Mouse (Mus musculus) lung, postnatal 0 days (tissue): ENCODE data around the gene Mast4. TPM values are rescaled to one million over a fixed set of nuclear protein-coding genes. Genes with fewer than 3 reads are reported as not detected.
A peak's percentile ranks its signal among the peaks of the same experiment; 100 is the strongest.

Experiments
- ATAC-seq: fragments of 200-750 bp; cut with Nextera tagmentation; 2 replicates; pipeline ENCODE4 v1.8.0; 2017; ENCODE audit warnings: moderate library complexity
- DNase-seq: peaks from one replicate; pipeline ENCODE4 v3.0.0-alpha.2; 2016; ENCODE audit warnings: low spot score
- H3K27ac ChIP-seq: fragments of 300-500 bp; sonication (generic); 2 replicates; pipeline ENCODE4 v1.5.1; 2014; ENCODE audit warnings: antibody characterized with exemption, mild to moderate bottlenecking, low read length, mixed read lengths
- H3K27me3 ChIP-seq: fragments of 300-500 bp; sonication (generic); replicated peaks from 2 replicates; pipeline ENCODE4 v1.6.1; 2014; ENCODE audit warnings: low read length, mixed read lengths; ENCODE audit not compliant: insufficient read depth
- H3K36me3 ChIP-seq: fragments of 300-500 bp; sonication (generic); 2 replicates; pipeline ENCODE4 v1.6.1; 2014; ENCODE audit warnings: low read length, mixed read lengths; ENCODE audit not compliant: insufficient read depth
- H3K4me1 ChIP-seq: fragments of 300-500 bp; sonication (generic); 2 replicates; pipeline ENCODE4 v1.6.1; 2014; ENCODE audit warnings: antibody characterized with exemption, low read depth, low read length, mixed read lengths; ENCODE audit not compliant: insufficient read depth
- H3K4me2 ChIP-seq: fragments of 300-500 bp; sonication (generic); replicated peaks from 2 replicates; pipeline ENCODE4 v1.6.1; 2014; ENCODE audit warnings: low read depth, mild to moderate bottlenecking, low read length, moderate library complexity, mixed read lengths
- H3K4me3 ChIP-seq: fragments of 300-500 bp; sonication (generic); 2 replicates; pipeline ENCODE4 v1.5.1; 2014; ENCODE audit warnings: low read depth, low read length
- H3K9ac ChIP-seq: fragments of 300-500 bp; sonication (generic); replicated peaks from 2 replicates; pipeline ENCODE4 v1.6.1; 2014; ENCODE audit warnings: low read depth, mild to moderate bottlenecking
- H3K9me3 ChIP-seq: fragments of 300-500 bp; sonication (generic); 2 replicates; pipeline ENCODE4 v1.6.1; 2016; ENCODE audit warnings: low read length, mixed read lengths
- CTCF ChIP-seq: IDR thresholded peaks from 2 replicates; pipeline ENCODE4 v1.5.1; 2016; ENCODE audit warnings: antibody characterized with exemption, mild to moderate bottlenecking
- EP300 ChIP-seq: IDR thresholded peaks from 2 replicates; pipeline ENCODE4 v1.6.1; 2016; ENCODE audit warnings: antibody characterized with exemption, mild to moderate bottlenecking, control low read depth
- WGBS: fragments of 180-500 bp; shearing (Covaris S2); extraction: QIAGEN DNeasy Blood & Tissue Kit; methylation state at CpG from one replicate; pipeline ENCODE4 v1.1.7; 2014; 5-methylcytosine and 5-hydroxymethylcytosine counted together
- polyA plus RNA-seq: library from polyadenylated mRNA; unstranded; fragments of >200 nt; fragmentation: Nextera tagmentation; extraction: Ambion mirVana; gene quantifications from 2 replicates; pipeline ENCODE4 v1.2.1, GENCODE M21; 2015

Mast4 gene
- polyA plus RNA-seq, 1 experiment from 2014 or later: 15.5 TPM

GRCm38 (mm10) chr13:102899253-102900082 lies 434.8 kb downstream of the Mast4 start:
- Histone ChIP-seq H3K4me1 (peaks cover 29% of the 10 kb centered on the region; the same call in 1 of the 2 replicates), H3K9ac (no peak overlapping the region), H3K4me2 (peak overlapping the region; percentile 6; the same call in 1 of the 2 replicates), H3K9me3 (no peaks in the 10 kb centered on the region), H3K36me3 (no peaks in the 10 kb centered on the region), H3K27ac (peak overlapping the region; percentile 75), H3K27me3 (no peaks in the 10 kb centered on the region), H3K4me3 (no peak overlapping the region)
- 47% methylated on average over 9 of the region's 9 CpGs for WGBS
- TF ChIP-seq CTCF: no peak
- TF ChIP-seq EP300: no peak
- ATAC-seq: peak; percentile 63
- peak; percentile 52 for DNase-seq

- peak; percentile 90 for ATAC-seq
- Histone ChIP-seq H3K9ac (no peak overlapping the region), H3K4me1 (peaks cover 31% of the 10 kb centered on the region; the same call in 1 of the 2 replicates), H3K27me3 (no peaks in the 10 kb centered on the region), H3K27ac (peak overlapping the region; percentile 75), H3K4me2 (peak overlapping the region; percentile 6), H3K36me3 (no peaks in the 10 kb centered on the region), H3K4me3 (no peak overlapping the region), H3K9me3 (no peaks in the 10 kb centered on the region)
- WGBS: 33% methylated on average over 15 of the region's 15 CpGs
- DNase-seq: peak; percentile 86
- TF ChIP-seq EP300 (no peak), CTCF (no peak)
Measured at GRCm38 (mm10) chr13:102898374-102899131, 435.7 kb downstream of the Mast4 start.

- H3K4me1 ChIP-seq: peaks cover 30% of the 10 kb centered on the region; the same call in 1 of the 2 replicates
- peak overlapping the region; percentile 51; the same call in 1 of the 2 replicates for H3K27ac ChIP-seq
- H3K27me3 ChIP-seq: no peaks in the 10 kb centered on the region
- H3K9me3 ChIP-seq: no peaks in the 10 kb centered on the region
- ATAC-seq (no peak), DNase-seq (peak; percentile 46)
- H3K4me2 ChIP-seq: no peak overlapping the region
- H3K4me3 ChIP-seq: no peak overlapping the region
- TF ChIP-seq EP300 (peak; percentile 44; the same call in 1 of the 2 replicates), CTCF (no peak)
- H3K9ac ChIP-seq: no peak overlapping the region
- H3K36me3 ChIP-seq: no peaks in the 10 kb centered on the region
Measured at GRCm38 (mm10) chr13:102896322-102896721, 438.0 kb downstream of the Mast4 start.

- H3K4me1 ChIP-seq: peaks cover 27% of the 10 kb centered on the region; the same call in 1 of the 2 replicates
- H3K27me3 ChIP-seq: no peaks in the 10 kb centered on the region
- no peak for TF ChIP-seq EP300
- no peak for TF ChIP-seq CTCF
- H3K4me3 ChIP-seq: no peak overlapping the region
- H3K9me3 ChIP-seq: no peaks in the 10 kb centered on the region
- H3K9ac ChIP-seq: no peak overlapping the region
- H3K4me2 ChIP-seq: no peak overlapping the region
- DNase-seq: no peak
- ATAC-seq: no peak
- no peaks in the 10 kb centered on the region for H3K36me3 ChIP-seq
- WGBS: 55% methylated on average over 6 of the region's 6 CpGs
- peak overlapping the region; percentile 51 for H3K27ac ChIP-seq
Measured at GRCm38 (mm10) chr13:102895894-102896293, 438.4 kb downstream of the Mast4 start.

GRCm38 (mm10) chr13:102894287-102895234 lies 439.7 kb downstream of the Mast4 start:
- Histone ChIP-seq H3K27ac (peak overlapping the region; percentile 47), H3K9me3 (no peaks in the 10 kb centered on the region), H3K9ac (no peak overlapping the region), H3K4me2 (peak overlapping the region; percentile 30), H3K4me3 (no peak overlapping the region), H3K27me3 (no peaks in the 10 kb centered on the region), H3K36me3 (no peaks in the 10 kb centered on the region), H3K4me1 (peaks cover 25% of the 10 kb centered on the region; the same call in 1 of the 2 replicates)
- 34% methylated on average over 15 of the region's 15 CpGs for WGBS
- ATAC-seq: no peak
- no peak for TF ChIP-seq CTCF
- no peak for TF ChIP-seq EP300
- DNase-seq: peak; percentile 69
